Mouse (Mus musculus): ENCODE data around the gene N4bp2l1. TPM values are rescaled to one million over a fixed set of nuclear protein-coding genes. Genes with fewer than 3 reads are reported as not detected.

The N4bp2l1 gene
- polyA plus RNA-seq, 1 experiment: 26.2 TPM

GRCm38 (mm10) chr5:150594649-150595339 lies 2.2 kb downstream of the N4bp2l1 start:
- peaks cover 7% of the 10 kb centered on the region; the same call in 1 of the 2 replicates for H3K4me1 ChIP-seq (ENCODE audit: control insufficient read depth, insufficient read depth, low read length)

GRCm38 (mm10) chr5:150593756-150594648 lies 3.0 kb downstream of the N4bp2l1 start:
- Histone ChIP-seq H3K4me3 (replicated peaks; ENCODE audit: control insufficient read depth, low read depth, low read length) (peak overlapping the region; percentile 75), H3K27ac (ENCODE audit: control insufficient read depth, insufficient read depth, low read depth, low read length, poor library complexity) (peak overlapping the region; percentile 65), H3K4me1 (ENCODE audit: control insufficient read depth, insufficient read depth, low read length) (peaks cover 7% of the 10 kb centered on the region; the same call in 1 of the 2 replicates)
- WGBS: under 1% methylated on average over 96 of the region's 102 CpGs
- TF ChIP-seq POLR2A (IDR thresholded peaks at IDR 0.05; ENCODE audit: borderline replicate concordance, control insufficient read depth, low read depth, low read length): peak; percentile 70
- no peak for TF ChIP-seq CTCF (IDR thresholded peaks at IDR 0.05; ENCODE audit: control insufficient read depth, insufficient read depth, low read length)

More at GRCm38 (mm10) chr5:150594649-150595339, 2.2 kb downstream of the N4bp2l1 start:
- TF ChIP-seq CTCF (IDR thresholded peaks at IDR 0.05; ENCODE audit: control insufficient read depth, insufficient read depth, low read length) (no peak), POLR2A (IDR thresholded peaks at IDR 0.05; ENCODE audit: borderline replicate concordance, control insufficient read depth, low read depth, low read length) (no peak)
- 18% methylated on average over 17 of the region's 17 CpGs for WGBS
- H3K4me3 ChIP-seq (replicated peaks; ENCODE audit: control insufficient read depth, low read depth, low read length): peak overlapping the region; percentile 75
- H3K27ac ChIP-seq (ENCODE audit: control insufficient read depth, insufficient read depth, low read depth, low read length, poor library complexity): peak overlapping the region; percentile 65

- peak overlapping the region; percentile 75 for H3K4me3 ChIP-seq (replicated peaks; ENCODE audit: control insufficient read depth, low read depth, low read length)
- TF ChIP-seq POLR2A (IDR thresholded peaks at IDR 0.05; ENCODE audit: borderline replicate concordance, control insufficient read depth, low read depth, low read length) (peak; percentile 50; the same call in 1 of the 2 replicates), CTCF (IDR thresholded peaks at IDR 0.05; ENCODE audit: control insufficient read depth, insufficient read depth, low read length) (no peak)
- H3K27ac ChIP-seq (ENCODE audit: control insufficient read depth, insufficient read depth, low read depth, low read length, poor library complexity): peak overlapping the region; percentile 65
- H3K4me1 ChIP-seq (ENCODE audit: control insufficient read depth, insufficient read depth, low read length): peaks cover 6% of the 10 kb centered on the region; the same call in 1 of the 2 replicates
- 4% methylated on average over 40 of the region's 40 CpGs for WGBS
These were observed 3.9 kb downstream of the N4bp2l1 start for GRCm38 (mm10) chr5:150592904-150593755.

- peak overlapping the region; percentile 75 for H3K4me3 ChIP-seq (replicated peaks; ENCODE audit: control insufficient read depth, low read depth, low read length)
- H3K27ac ChIP-seq (ENCODE audit: control insufficient read depth, insufficient read depth, low read depth, low read length, poor library complexity): peak overlapping the region; percentile 65
- WGBS: 38% methylated on average over 13 of the region's 13 CpGs
- TF ChIP-seq POLR2A (IDR thresholded peaks at IDR 0.05; ENCODE audit: borderline replicate concordance, control insufficient read depth, low read depth, low read length): no peak
- no peak for TF ChIP-seq CTCF (IDR thresholded peaks at IDR 0.05; ENCODE audit: control insufficient read depth, insufficient read depth, low read length)
- peaks cover 6% of the 10 kb centered on the region; the same call in 1 of the 2 replicates for H3K4me1 ChIP-seq (ENCODE audit: control insufficient read depth, insufficient read depth, low read length)
These were observed 4.6 kb downstream of the N4bp2l1 start for GRCm38 (mm10) chr5:150592186-150592903.

- Histone ChIP-seq H3K27ac (ENCODE audit: control insufficient read depth, insufficient read depth, low read depth, low read length, poor library complexity) (no peak overlapping the region), H3K4me1 (ENCODE audit: control insufficient read depth, insufficient read depth, low read length) (peaks cover 4% of the 10 kb centered on the region; the same call in 1 of the 2 replicates), H3K4me3 (replicated peaks; ENCODE audit: control insufficient read depth, low read depth, low read length) (no peak overlapping the region)
- no peak for TF ChIP-seq CTCF (IDR thresholded peaks at IDR 0.05; ENCODE audit: control insufficient read depth, insufficient read depth, low read length)
- no peak for TF ChIP-seq POLR2A (IDR thresholded peaks at IDR 0.05; ENCODE audit: borderline replicate concordance, control insufficient read depth, low read depth, low read length)
- WGBS: 79% methylated on average over 2 of the region's 2 CpGs
These were observed 7.0 kb downstream of the N4bp2l1 start for GRCm38 (mm10) chr5:150589945-150590344.

- H3K4me3 ChIP-seq (replicated peaks; ENCODE audit: control insufficient read depth, low read depth, low read length): no peak overlapping the region
- H3K4me1 ChIP-seq (ENCODE audit: control insufficient read depth, insufficient read depth, low read length): peaks cover 7% of the 10 kb centered on the region
- WGBS: 48% methylated on average over 6 of the region's 6 CpGs
- TF ChIP-seq CTCF (IDR thresholded peaks at IDR 0.05; ENCODE audit: control insufficient read depth, insufficient read depth, low read length): no peak
- no peak for TF ChIP-seq POLR2A (IDR thresholded peaks at IDR 0.05; ENCODE audit: borderline replicate concordance, control insufficient read depth, low read depth, low read length)
- H3K27ac ChIP-seq (ENCODE audit: control insufficient read depth, insufficient read depth, low read depth, low read length, poor library complexity): no peak overlapping the region
These were observed 12.7 kb downstream of the N4bp2l1 start for GRCm38 (mm10) chr5:150584337-150584729.

All from bone marrow, adult 2 months (tissue).